Mouse (Mus musculus) thymus, postnatal 14 days (tissue): ENCODE measurements around the gene Ccdc88c.
A peak's percentile ranks its signal among the peaks of the same experiment; 100 is the strongest.

ENCODE experiments used
- DNase-seq: peaks from one replicate; pipeline ENCODE4 v3.0.0; 2021

Ccdc88c gene

GRCm38 (mm10) chr12:100996378-100996898, 32.4 kb downstream of the Ccdc88c start:
- no peak for DNase-seq

GRCm38 (mm10) chr12:100995607-100996377, 33.1 kb downstream of the Ccdc88c start:
- no peak for DNase-seq

DNA sequence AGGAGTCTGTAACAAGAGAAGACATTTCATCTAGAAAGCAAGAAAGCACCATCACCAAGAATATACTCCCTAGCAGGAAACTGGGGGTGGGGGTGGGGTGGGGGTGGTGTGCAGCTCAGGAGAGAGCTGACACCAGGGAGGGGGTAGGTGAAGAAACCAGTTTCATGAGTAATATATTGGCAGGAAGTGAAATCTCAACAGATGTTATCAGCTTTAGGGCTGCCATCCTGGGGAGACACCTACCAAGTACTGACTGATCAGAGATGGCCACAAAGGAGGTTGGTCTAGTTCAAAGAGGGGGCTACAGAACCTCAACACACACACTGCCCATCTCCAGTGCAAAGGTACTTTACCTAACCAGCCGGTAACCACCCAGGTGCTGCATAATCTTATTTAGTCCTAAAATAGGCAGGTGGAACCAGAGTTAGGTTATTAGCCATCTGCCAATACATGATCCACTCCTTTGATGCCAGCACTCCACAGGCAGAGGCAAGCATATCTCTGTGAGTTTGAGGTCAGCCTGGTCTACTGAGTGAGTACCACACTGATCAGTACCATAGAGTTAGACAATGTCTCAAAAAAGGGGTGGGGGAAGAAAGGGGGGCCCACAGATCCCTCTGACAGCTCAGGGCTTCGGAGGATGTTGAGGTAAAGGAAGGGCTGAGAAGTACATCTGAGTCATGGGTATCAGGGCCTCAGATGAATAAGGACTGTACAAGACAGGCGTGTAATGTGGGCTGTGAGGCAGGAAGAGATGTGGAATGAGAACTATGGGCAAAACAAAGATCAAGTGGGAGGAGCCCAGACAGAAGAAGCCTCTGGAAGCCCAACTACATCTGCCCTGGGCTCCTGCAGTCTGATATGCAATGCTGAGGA, 34.5 kb downstream of the Ccdc88c start:
- no peak for DNase-seq

DNA sequence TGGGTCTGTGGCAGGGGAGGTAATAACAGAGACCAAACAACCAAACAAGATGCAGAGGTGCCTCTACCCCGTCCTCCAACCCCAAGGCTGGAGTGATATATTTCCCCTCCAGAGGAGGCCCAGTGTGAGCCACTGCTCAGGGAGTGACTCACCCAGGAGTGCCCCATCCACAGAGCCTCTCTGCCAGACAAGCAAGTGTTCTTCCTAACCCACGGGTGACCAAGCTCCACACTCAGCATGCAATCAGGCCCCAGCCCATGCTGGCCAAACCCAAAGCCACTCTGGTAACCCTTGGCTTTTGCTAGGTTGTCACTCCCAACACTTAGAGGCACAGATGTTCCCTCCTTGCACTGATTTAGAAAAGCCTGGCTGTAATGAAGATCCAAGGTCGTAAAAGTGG, 35.7 kb downstream of the Ccdc88c start:
- DNase-seq = no peak

DNA sequence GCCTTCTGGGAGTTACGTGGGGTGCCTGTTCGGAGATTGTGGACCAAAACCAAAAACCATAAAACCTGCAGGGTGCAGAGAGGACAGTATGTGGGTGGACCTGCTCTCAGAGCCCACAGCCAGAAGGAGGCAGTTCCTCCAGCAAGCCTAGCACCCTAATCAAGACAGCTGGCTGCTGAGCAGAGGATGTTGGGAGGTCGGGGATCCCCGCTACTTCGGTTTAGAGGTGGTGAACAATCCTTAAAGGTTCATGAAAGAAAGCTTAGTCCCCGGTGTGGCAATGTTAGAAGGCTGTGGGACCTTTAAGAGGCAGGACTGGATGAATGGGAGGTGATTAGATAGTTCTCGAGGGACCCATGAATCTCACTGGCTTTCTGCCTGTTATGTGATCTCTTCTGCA, 36.4 kb downstream of the Ccdc88c start:
- no peak for DNase-seq

DNA sequence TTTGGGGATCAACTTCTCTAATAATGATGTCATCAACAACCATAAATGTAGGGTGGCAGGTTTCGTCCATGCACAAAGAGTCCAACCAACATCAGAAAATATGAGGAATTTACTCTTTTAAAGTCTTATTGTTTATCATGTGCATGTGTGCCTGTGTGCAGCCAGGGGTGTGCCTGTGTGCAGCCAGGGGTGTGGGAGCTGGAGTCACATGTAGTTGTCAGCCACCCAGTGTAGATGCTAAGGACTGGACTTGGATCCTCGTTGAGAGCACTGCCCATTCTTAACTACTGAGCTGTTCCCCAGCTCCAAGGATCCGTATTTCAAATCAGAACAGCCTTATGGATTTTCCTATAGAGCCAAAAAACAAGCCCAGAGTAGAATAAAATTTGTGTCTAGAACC, 37.7 kb downstream of the Ccdc88c start:
- DNase-seq = no peak

GRCm38 (mm10) chr12:100990291-100990690, 38.6 kb downstream of the Ccdc88c start:
- no peak for DNase-seq

DNA sequence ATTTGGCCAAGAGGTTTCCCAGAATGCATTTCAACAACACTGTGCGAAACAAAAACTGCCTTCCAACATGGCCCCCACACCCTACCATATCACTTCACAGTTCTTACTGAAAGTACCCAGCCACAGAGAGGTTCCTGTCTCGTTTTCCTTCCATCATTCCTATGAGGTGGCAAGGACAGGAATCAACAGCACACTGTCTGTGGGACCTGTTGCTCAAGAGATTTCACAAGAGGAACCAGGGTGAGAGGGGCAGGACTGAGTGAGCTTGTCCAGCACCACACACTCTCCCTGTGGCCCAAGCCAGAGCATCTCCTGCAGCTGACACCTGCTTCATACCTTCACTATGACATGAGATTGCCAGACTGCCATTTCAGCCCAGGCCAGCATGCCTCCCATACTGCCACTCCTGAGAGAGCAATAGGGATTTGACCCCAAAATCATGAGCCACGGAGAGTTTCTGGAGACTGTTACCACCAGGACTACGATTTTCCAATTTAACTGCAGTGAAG, 39.0 kb downstream of the Ccdc88c start:
- DNase-seq = no peak

DNA sequence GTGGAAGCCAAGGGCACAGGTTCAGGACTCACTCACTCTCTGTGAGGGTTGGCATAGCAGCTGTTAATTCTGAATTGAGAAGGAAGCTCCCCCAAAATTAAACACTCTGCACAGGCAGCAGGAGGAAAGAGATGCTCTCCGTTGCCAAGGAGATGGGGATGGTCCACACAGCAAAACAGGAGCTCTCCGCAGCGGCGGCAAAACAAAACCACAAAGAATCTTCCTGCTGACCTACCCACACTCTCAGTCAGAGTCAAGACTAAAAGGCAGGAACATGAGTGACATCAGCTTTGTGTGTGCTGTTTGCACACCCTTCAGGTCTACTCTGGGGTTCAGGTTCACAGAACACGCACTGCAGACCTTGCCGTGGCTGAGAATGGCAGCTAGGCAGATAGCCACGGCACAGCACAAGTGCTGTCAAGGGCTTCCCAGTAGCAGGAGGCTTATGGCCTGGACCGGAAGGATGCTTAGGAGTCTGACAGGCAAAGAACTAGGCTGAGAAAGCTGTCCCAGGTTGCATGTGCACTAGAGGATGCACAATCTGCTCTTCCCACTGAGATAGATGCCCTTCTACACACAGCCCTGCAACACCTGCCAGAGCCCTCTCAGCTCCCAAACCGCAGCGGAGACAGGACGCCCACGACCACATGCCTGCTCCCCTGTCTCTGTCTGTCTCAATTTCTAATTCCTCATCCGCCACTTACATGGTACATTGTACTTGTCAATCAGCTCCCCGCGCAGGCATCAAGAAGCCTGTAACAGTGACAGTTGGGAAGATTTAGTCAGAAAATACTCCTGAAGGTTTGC, 40.3 kb downstream of the Ccdc88c start:
- peak; percentile 71 for DNase-seq

DNA sequence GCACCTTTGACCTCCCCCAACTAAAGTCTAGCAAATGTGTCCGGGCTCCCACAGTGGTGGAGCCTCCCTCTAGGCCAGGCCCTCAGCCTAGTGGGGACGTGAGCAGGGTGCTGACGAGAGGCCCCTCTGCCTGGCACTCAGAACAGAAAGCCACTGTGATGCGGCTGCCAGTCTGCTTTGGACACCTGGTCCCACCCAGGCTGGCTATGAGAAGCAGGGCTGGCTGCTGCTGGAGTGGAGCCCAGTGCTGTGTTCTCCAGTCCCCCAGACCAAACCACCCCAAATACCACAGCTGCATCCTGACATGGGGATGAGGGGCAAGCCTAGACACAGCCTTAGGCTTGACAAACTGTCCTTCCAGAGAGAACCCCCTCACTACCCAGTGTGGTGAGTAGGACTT, 42.4 kb downstream of the Ccdc88c start:
- DNase-seq = peak; percentile 26

- no peak for DNase-seq
Measured at GRCm38 (mm10) chr12:100985793-100986157, 43.1 kb downstream of the Ccdc88c start.

DNA sequence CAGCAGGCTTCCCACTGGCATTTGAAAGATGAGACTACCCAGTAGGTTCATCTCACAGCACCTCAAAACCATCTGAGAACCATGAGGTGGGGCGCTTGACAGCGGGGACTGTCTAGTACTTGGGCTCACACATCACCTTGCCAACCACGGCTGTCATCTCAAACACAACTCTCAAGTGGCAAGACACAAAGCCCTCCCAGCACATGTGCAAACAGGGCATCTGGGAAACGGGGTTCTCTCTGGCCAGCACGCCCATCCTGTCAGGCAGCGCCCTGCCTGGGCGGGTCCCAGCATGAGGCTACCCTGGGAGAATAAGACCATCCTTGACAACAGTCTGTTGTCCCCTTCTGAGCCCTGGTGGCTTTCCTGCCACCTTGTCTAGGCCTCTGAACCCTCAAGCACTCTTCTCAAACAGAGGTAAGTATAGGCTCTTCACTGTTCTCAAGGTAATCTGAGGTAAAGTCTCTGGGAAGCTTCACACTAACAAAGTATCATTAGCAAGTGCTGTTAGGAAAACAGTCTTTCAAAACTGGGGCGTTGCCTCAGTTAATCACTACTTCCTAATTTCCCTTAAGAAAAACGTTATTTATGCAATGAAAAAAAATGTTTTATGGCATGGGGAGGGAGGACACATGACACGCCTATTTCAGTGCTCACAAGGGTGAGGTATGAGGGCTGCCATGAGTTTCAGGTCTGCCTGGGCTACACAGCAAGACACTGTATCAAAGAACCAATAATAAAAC, 43.6 kb downstream of the Ccdc88c start:
- DNase-seq = no peak

GRCm38 (mm10) chr12:100983565-100983964, 45.3 kb downstream of the Ccdc88c start:
- no peak for DNase-seq

- DNase-seq = no peak
Measured at GRCm38 (mm10) chr12:100982217-100982616, 46.6 kb downstream of the Ccdc88c start.

- no peak for DNase-seq
Measured at GRCm38 (mm10) chr12:100980551-100981008, 48.3 kb downstream of the Ccdc88c start.

DNA sequence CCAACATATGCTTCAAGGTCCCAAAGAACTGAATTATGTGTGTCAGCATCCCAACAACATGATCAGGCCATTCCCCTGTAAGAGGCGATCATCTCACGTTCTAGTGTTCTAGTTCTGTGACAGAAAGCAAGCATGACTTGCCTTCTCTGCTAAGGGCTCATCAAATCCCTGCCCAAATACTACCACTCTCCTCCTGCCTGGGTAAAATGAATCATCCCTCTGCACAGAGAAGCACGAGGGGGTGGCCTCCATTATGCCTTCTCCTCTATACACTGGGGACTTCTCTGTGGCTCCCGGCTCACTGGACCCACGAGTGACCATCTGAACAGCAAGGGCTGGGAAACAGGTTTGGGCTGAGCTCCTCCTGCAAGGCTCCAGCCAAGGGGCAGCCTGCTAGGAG, 49.2 kb downstream of the Ccdc88c start:
- DNase-seq = no peak

DNA sequence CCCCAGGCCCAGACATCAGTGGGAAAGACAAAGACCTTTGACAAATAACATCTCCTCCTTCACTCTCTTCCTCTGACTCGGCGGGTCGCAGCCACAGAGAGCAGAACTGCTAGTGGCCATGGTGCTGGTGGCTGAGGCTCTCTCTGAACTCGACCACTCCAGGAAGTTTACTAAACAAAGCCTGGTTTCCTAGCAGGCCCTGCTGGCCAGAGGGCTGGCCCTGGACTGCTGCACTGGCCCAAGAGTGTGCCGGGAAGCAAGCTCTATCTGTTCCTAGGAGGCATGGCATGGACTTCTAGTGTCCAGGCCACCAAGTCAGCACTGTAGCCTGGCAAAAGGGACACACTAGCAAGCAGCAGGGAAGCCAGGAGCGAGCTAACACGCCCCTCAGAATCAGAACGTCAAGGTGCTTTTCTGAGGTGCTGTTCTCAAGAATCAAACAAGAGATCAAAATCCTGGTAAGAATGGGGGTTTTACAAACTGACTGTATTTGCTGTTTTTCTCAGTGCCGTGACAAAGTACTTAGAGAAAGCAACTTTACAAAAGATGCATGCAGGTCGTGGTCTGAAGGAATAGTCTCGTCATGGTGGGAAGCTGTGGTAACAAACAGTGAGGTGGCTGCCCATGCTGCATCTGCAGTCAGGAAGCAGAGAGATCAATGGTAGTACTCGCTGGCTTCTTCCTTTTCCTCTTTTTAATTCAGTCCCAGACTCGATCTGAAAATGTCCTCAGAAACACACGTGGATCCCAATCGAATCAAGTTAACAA, 50.7 kb downstream of the Ccdc88c start:
- DNase-seq = no peak

- DNase-seq = no peak
Measured at GRCm38 (mm10) chr12:100977551-100977950, 51.3 kb downstream of the Ccdc88c start.

- no peak for DNase-seq
Measured at GRCm38 (mm10) chr12:100969808-100970207, 59.0 kb downstream of the Ccdc88c start.

GRCm38 (mm10) chr12:100967383-100967782, 61.5 kb downstream of the Ccdc88c start:
- DNase-seq = no peak

DNA sequence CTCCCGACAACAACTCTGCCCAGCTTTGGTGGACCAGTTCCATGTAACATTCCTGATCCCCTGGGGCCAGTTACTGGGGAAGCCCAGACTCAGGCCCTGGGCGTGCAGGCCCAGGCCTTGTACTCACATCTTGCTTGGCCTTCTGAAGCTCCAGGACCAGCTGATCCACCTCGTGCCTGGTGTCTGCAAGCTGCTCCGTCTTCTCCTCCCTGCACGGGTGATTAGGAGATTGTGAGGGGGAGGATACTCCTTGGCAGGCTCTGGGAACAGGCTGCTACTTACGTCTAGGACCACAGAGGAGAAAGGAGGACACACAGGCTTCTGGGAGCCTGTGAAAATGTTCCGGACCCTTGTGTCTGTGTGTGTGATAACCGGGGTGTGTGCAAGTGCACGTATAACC, 62.6 kb downstream of the Ccdc88c start:
- DNase-seq = no peak
